Mouse (Mus musculus): ENCODE data around the gene Supt7l. TPM values are rescaled to one million over a fixed set of nuclear protein-coding genes. Genes with fewer than 3 reads are reported as not detected.
"Not testable (repeated sequence)": the region's sequence is repeated elsewhere in the genome, so short reads cannot be mapped to it uniquely, and the experiment has no call there.

The Supt7l gene
- polyA plus RNA-seq (2012; rRNA removed): 15.0 and 15.8 TPM in 2 replicates

GRCm38 (mm10) chr5:31527707-31528106 is at the start of gene Supt7l:
TSS of gene Supt7l (minus strand) at chr5:31527807.
- DNase-seq (ENCODE audit: extremely low spot score in 1 of 2, low spot score in 1 of 2): not testable (repeated sequence)

- DNase-seq (ENCODE audit: extremely low spot score in 1 of 2, low spot score in 1 of 2): peak; percentile 71 to 82
Observed at GRCm38 (mm10) chr5:31576539-31576975, 49.0 kb upstream of the Supt7l start.

DNA sequence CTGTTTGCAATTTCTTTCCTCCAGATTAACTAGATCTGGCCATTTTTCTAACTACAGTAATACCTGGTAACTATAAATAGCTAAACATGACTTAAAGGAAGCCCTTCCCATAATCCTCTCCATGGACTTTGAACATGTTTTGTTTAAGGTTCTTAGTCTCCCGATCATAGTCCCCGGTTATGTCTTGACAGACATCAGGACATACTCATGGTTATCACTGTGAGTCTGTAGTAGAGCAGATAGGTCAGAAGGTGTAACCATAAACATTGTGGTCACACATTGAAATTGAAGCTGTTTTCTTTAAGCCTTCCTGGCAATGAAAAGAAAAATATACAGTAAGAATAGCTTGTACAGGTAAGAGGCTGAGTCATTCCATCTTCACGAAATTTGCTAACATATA is 46.1 kb upstream of the Supt7l start:
- DNase-seq (ENCODE audit: extremely low spot score in 1 of 2, low spot score in 1 of 2): no peak

- DNase-seq (ENCODE audit: extremely low spot score in 1 of 2, low spot score in 1 of 2): peak; percentile 61 to 74
Observed at GRCm38 (mm10) chr5:31571023-31571608, 43.5 kb upstream of the Supt7l start.

DNA sequence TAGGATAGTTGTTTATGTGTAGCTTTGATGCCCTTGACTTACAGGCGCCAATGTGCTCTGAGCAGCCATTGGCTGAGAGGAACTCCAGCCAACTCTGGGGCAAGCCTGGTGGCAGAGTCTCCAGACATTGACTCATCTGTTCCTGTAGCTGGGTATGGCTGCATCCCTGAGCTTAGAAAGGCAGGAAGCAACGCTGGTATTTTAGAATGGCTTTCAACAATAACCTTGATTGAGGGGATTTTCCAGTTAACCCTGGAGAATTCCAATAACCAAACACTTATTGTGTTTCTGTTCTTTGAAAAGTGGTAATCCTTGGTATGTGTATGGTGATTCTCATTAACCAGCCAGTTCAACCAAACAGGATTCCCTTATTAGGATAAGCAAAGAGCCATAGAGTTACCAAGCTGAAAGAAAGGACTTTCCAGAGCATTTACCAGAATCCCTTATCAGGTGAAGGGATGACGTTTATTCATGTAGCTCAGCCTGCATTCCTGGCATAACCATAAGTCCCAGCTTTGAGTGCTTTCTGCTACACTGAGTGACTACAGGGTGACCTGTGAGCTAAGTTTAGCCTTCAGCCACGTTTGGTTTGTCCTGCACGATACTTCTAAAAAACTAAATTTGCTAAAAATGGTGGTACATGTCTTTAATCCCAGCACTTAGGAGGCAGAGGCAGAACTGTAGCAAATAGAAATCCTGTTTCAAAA is 40.5 kb upstream of the Supt7l start:
- no peak for DNase-seq (ENCODE audit: extremely low spot score in 1 of 2, low spot score in 1 of 2)

- no peak for DNase-seq (ENCODE audit: extremely low spot score in 1 of 2, low spot score in 1 of 2)
Observed at GRCm38 (mm10) chr5:31566457-31566856, 38.9 kb upstream of the Supt7l start.

DNA sequence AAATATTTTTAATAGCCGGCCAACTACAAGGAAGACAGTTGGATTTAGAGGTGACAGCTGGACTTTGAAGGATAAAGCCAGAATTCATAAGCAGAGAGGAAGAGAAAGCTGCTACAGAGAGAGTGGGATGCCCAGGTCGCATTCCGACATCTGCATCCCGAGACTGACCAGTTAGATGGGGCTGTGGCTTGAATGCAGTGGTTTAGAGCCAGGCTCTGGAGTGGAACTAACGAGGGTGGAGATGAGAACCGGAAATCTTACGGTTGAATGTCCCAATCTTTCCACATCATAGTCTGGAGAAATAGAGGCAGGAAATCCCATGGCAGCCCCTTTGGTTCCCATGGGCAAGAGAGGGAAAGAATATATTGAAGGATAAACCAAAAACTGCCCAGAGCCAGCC is 38.4 kb upstream of the Supt7l start:
- no peak for DNase-seq (ENCODE audit: extremely low spot score in 1 of 2, low spot score in 1 of 2)

- peak in 1 of 2 experiments; percentile 17 for DNase-seq (ENCODE audit: extremely low spot score in 1 of 2, low spot score in 1 of 2)
Observed at GRCm38 (mm10) chr5:31564976-31565375, 37.4 kb upstream of the Supt7l start.

GRCm38 (mm10) chr5:31563905-31564304 is 36.3 kb upstream of the Supt7l start:
- no peak for DNase-seq (ENCODE audit: extremely low spot score in 1 of 2, low spot score in 1 of 2)

DNA sequence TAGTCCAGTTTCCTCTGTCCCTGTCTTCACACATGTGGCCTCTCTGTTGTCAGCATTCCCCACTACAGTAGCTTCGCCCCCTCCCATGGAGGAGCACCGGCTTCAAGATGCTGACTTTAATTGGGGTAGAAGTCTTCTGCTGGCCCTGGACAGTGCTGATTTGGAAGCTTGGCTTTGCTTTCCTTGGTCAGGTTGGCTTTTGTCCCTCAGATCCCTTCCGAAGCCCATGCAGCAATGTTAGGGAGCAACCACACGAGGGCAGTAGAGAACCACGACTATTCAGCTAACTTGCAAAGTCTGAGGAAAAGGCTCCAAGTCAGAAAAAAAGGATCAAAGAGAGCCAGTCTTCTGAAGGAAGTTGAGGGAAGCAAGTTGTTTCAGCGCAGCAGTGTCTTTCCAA is 35.9 kb upstream of the Supt7l start:
- peak; percentile 26 to 88 for DNase-seq (ENCODE audit: extremely low spot score in 1 of 2, low spot score in 1 of 2)

DNA sequence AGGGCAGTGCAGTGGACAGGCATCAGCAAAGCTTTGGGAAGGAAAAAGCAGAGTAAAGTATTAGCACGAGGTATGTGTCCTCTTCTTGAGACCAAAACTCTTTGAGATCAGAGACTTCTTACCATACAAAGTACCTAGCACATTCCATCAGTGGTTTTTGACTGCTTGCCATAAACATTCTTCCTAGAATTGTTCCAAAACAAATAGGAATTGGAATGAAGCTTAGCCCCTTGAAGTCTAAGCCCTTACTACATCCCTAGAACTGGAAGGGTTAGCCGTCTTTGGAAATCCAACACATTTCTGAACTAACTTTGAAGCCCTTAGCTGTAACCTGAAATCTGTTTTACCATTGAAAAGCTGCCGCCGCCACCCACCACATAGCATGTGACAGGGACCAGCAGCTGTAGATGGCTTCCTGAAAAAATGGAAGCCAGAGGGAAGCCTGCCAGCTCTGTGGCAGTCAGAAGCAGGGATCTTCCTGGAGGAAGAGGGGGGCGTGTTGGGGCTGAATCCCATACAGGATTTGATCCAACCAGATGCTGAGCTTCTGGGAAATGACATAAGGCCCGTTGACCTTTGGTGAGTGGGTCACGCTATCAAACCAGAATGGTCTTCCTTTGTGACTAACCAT is 34.5 kb upstream of the Supt7l start:
- DNase-seq (ENCODE audit: extremely low spot score in 1 of 2, low spot score in 1 of 2): peak; percentile 44 to 80

DNA sequence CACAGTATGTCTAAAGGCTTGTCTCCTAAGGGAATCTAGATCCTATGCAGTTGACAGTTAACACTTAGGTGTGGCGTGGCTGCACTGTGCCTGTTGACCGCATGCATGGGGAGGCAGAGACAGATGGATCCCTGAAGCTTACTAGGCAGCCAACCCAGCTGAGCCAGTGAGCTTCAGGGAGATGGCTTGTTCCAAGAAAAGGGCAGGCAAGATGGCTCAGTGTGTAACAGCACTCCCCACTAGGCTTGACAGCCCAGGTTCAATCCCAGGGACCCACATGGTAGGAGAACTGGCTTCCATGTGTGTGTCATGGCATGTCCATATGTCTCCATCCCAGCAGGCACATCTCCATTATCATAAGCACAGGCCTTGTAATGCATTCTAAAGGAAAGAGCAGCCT is 32.7 kb upstream of the Supt7l start:
- DNase-seq (ENCODE audit: extremely low spot score in 1 of 2, low spot score in 1 of 2): no peak

DNA sequence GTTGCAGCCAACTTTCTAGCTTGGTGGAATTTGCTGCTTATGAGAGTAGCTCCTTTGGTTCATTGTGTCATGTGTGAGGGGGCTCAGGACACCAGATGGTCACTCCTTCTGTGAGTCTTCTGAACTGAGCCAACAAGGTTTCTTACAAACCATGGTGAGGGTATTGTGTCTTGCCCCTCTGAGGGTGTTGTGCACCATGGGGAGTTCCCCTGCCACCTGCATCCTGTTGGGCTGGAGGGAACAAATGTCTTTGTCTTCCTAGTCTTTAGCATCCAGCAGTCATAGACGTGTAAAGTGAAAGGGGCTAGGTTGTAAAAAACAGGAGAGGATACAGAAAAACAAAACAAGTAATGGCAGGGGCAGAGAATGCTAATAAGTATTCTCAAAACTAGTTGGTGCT is 31.8 kb upstream of the Supt7l start:
- no peak for DNase-seq (ENCODE audit: extremely low spot score in 1 of 2, low spot score in 1 of 2)

DNA sequence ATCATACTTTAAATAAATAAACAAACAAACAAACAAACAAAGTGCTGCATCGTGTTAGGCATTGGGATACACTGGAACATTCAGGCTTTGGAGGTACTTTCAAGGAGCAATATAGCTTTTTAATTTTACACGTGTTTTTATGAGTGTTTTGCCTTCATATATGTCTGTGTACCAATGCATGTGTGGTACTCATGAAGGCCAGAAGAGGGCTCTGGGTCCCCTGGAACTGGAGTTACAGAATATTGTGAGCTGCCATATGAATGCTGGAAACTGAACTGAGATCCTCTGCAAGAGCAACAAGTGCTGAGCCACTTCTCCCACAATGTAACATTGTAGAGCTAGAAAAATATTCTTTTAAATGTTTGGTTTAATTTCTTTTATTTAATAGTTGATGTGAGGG is 7.6 kb upstream of the Supt7l start:
- no peak for DNase-seq (ENCODE audit: extremely low spot score in 1 of 2, low spot score in 1 of 2)

DNA sequence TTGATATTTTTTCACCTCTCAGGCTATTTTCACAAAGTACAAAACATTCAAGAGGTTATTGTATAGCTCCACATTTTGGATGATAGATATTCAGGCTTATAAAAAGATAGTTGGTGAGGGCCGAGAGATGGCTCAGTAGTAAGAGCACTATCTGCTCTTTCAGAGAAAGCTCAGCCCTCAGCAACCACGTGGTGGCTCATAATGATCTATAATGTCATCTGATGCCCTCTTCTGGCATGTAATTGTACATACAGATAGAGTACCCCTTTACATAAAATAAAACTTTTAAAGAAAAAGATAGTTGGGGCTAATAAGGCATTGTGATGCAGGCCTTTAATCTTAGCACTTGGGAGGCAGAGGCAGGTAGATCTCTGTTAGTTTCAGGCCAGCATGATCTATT is 953 bp upstream of the Supt7l start:
- no peak for DNase-seq (ENCODE audit: extremely low spot score in 1 of 2, low spot score in 1 of 2)

DNA sequence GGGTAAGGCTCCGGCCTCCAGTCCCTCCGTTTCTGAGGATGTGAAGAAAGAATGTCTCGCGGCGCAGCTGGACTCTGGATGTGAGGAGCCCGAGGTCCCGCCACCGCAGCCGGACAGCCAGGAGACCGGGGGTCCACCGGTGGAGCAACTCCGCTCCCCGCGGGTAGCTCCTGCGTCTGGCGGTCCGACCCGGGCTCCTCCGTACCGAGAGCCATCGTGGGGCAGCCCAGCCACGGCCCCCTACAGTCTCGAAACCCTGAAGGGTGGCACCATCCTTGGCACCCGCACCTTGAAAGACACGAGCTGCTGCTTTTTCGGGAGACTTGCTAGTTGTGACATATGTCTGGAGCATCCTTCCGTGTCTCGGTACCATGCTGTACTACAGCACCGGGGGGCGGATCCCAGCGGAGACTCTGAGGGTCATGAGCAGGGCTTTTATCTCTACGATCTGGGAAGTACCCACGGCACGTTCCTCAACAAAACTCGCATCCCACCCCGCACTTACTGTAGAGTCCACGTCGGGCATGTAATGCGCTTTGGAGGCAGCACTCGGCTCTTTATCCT is 408 bp downstream of the Supt7l start:
- peak in 1 of 2 experiments; percentile 4 for DNase-seq (ENCODE audit: extremely low spot score in 1 of 2, low spot score in 1 of 2)

GRCm38 (mm10) chr5:31526354-31527116 is 1.1 kb downstream of the Supt7l start, which contains the start of gene Slc4a1ap:
TSS of gene Slc4a1ap (plus strand) at chr5:31526995.
- peak; percentile 43 to 81 for DNase-seq (ENCODE audit: extremely low spot score in 1 of 2, low spot score in 1 of 2)

- no peak for DNase-seq (ENCODE audit: extremely low spot score in 1 of 2, low spot score in 1 of 2)
Observed at GRCm38 (mm10) chr5:31520556-31520955, 7.1 kb downstream of the Supt7l start.

DNA sequence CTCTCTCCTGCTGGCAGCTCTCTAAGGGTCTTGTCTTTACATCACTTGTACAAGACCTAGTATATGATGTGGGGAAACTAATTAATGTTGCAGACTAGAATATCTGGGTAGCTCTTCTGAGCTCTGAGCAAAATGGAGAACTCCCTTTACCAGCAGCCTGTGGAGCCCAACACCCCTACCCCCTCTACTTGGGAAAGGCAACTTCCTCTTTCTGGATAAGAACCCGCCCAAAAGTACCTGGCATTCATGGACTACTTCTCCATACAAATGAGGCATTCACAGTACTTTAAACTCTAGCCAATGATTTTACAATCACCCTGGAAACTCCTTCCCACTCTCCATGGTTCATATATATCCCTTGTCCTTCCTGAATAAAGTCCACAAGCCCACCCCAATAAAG is 15.1 kb downstream of the Supt7l start:
- no peak for DNase-seq (ENCODE audit: extremely low spot score in 1 of 2, low spot score in 1 of 2)

DNA sequence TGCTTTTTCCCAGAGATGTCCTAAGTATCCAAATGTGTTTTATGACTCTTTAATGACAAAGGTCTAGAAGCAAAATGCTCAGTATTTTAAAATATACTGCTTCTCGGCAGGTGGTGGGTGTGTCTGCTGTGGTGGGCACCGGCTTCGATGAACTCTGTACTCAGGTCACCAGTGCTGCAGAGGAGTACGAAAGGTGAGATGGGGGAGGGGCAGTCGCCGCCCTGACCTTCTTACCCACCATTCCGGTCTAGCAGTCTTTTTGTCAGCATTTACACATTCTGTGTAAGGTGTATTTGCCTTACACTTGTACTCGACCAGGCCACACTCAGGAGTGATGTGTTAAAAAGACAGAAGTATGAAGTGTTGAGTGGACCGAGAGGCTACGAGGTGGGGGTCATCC is 22.8 kb downstream of the Supt7l start:
- no peak for DNase-seq (ENCODE audit: extremely low spot score in 1 of 2, low spot score in 1 of 2)

All from frontal cortex, adult 2 months (tissue).